In genomic region chr15:64445076-64445475, GRCm38 (mm10) we compare ENCODE assay signal across 24 mouse cellular contexts.
A peak's percentile ranks its signal among the peaks of the same experiment; 100 is the strongest.
DNase-seq lines count a peak whose midpoint lies in the region; ATAC-seq and TF ChIP-seq lines count a peak whose summit lies in the region.
"Had no signal": no experiment of that assay in that cellular context is flagged by ENCODE, and none has a peak within 500 bp of the region (broad histone marks: within the 10 kb centered on the region; RNA-seq: fewer than 3 reads in every experiment).

No protein-coding gene starts in this region.

- peak; percentile 53; the same call in 1 of the 2 replicates for ATAC-seq in forebrain, embryonic 11.5 days (replicated peaks; ENCODE audit: low FRiP score)
- no peak for ATAC-seq in lung, embryonic 14.5 days (ENCODE audit: insufficient read depth)
- peak; percentile 83 for ATAC-seq in forebrain, embryonic 16.5 days
- ATAC-seq in neural tube, embryonic 15.5 days (ENCODE audit: low FRiP score) = no peak
- ATAC-seq: inflammation-experienced regulatory T-cells, adult 6 months had no signal

- TF ChIP-seq CTCF in lung, embryonic 14.5 days (IDR thresholded peaks at IDR 0.05; ENCODE audit: low read depth) = no peak

- no peak overlapping the region for H3K9ac ChIP-seq in forebrain, embryonic 11.5 days (ENCODE audit: low read length)
- H3K9ac ChIP-seq in lung, embryonic 14.5 days = no peak overlapping the region
- H3K9ac ChIP-seq in forebrain, embryonic 16.5 days (replicated peaks; ENCODE audit: low read depth, low read length) = no peak overlapping the region
- H3K9ac ChIP-seq in neural tube, embryonic 15.5 days (replicated peaks) = no peak overlapping the region
- H3K9ac ChIP-seq: embryonic facial prominence, embryonic 13.5 days; hindbrain, embryonic 12.5 days; limb, embryonic 13.5 days; liver, embryonic 15.5 days had no signal

- H3K9me3 ChIP-seq in forebrain, embryonic 11.5 days (ENCODE audit: control insufficient read depth, low read length) = no peaks in the 10 kb centered on the region
- H3K9me3 ChIP-seq in forebrain, embryonic 10.5 days = no peaks in the 10 kb centered on the region
- H3K9me3 ChIP-seq in lung, embryonic 14.5 days (ENCODE audit: low read depth, low read length) = no peaks in the 10 kb centered on the region
- no peaks in the 10 kb centered on the region for H3K9me3 ChIP-seq in forebrain, embryonic 16.5 days (ENCODE audit: control insufficient read depth, low read length)
- H3K9me3 ChIP-seq in neural tube, embryonic 15.5 days (replicated peaks) = no peaks in the 10 kb centered on the region
- H3K9me3 ChIP-seq: embryonic facial prominence, embryonic 13.5 days; G1E; hindbrain, embryonic 12.5 days; limb, embryonic 13.5 days; liver, embryonic 15.5 days; megakaryocyte, embryonic 14.5 days had no signal

- H3K36me3 ChIP-seq in forebrain, embryonic 11.5 days (ENCODE audit: control insufficient read depth, insufficient read depth, low read length) = no peaks in the 10 kb centered on the region
- no peaks in the 10 kb centered on the region for H3K36me3 ChIP-seq in forebrain, embryonic 10.5 days (replicated peaks)
- no peaks in the 10 kb centered on the region for H3K36me3 ChIP-seq in lung, embryonic 14.5 days (ENCODE audit: insufficient read depth)
- no peaks in the 10 kb centered on the region for H3K36me3 ChIP-seq in forebrain, embryonic 16.5 days (ENCODE audit: control insufficient read depth, insufficient read depth)
- H3K36me3 ChIP-seq in neural tube, embryonic 15.5 days = no peaks in the 10 kb centered on the region
- H3K36me3 ChIP-seq: embryonic facial prominence, embryonic 13.5 days; G1E; hindbrain, embryonic 12.5 days; limb, embryonic 13.5 days; liver, embryonic 15.5 days had no signal

- H3K4me2 ChIP-seq in forebrain, embryonic 11.5 days (ENCODE audit: low read depth, low read length, severe bottlenecking) = no peak overlapping the region
- no peak overlapping the region for H3K4me2 ChIP-seq in lung, embryonic 14.5 days
- H3K4me2 ChIP-seq in forebrain, embryonic 16.5 days (ENCODE audit: low read length) = no peak overlapping the region
- no peak overlapping the region for H3K4me2 ChIP-seq in neural tube, embryonic 15.5 days
- H3K4me2 ChIP-seq: embryonic facial prominence, embryonic 13.5 days; heart, embryonic 11.5 days; hindbrain, embryonic 12.5 days; limb, embryonic 13.5 days; liver, embryonic 15.5 days had no signal

- WGBS in forebrain, embryonic 11.5 days = 77% methylated on average over 4 of the region's 4 CpGs
- 77% methylated on average over 4 of the region's 4 CpGs for WGBS in forebrain, embryonic 10.5 days
- 72% methylated on average over 4 of the region's 4 CpGs for WGBS in lung, embryonic 14.5 days
- WGBS in forebrain, embryonic 16.5 days = 11% methylated on average over 4 of the region's 4 CpGs
- WGBS in neural tube, embryonic 15.5 days = 57% methylated on average over 4 of the region's 4 CpGs

- H3K4me1 ChIP-seq in forebrain, embryonic 11.5 days (replicated peaks; ENCODE audit: control insufficient read depth, insufficient read depth, low read length) = no peaks in the 10 kb centered on the region
- no peaks in the 10 kb centered on the region for H3K4me1 ChIP-seq in forebrain, embryonic 10.5 days
- no peaks in the 10 kb centered on the region for H3K4me1 ChIP-seq in lung, embryonic 14.5 days (ENCODE audit: insufficient read depth)
- H3K4me1 ChIP-seq in forebrain, embryonic 16.5 days (replicated peaks; ENCODE audit: control insufficient read depth, insufficient read depth, low read length) = peaks cover 21% of the 10 kb centered on the region
- H3K4me1 ChIP-seq in neural tube, embryonic 15.5 days = 0 out of 2 replicates have a peak, but pooled peaks cover 3% of the 10 kb centered on the region
- H3K4me1 ChIP-seq: embryonic facial prominence, embryonic 13.5 days; hindbrain, embryonic 12.5 days; limb, embryonic 13.5 days; liver, embryonic 15.5 days; megakaryocyte, embryonic 14.5 days had no signal

- no peaks in the 10 kb centered on the region for H3K27me3 ChIP-seq in forebrain, embryonic 11.5 days (ENCODE audit: control insufficient read depth, insufficient read depth, low read length)
- no peaks in the 10 kb centered on the region for H3K27me3 ChIP-seq in forebrain, embryonic 10.5 days (ENCODE audit: poor library complexity, severe bottlenecking)
- H3K27me3 ChIP-seq in lung, embryonic 14.5 days (ENCODE audit: insufficient read depth, low read length) = no peaks in the 10 kb centered on the region
- no peaks in the 10 kb centered on the region for H3K27me3 ChIP-seq in forebrain, embryonic 16.5 days (replicated peaks; ENCODE audit: control insufficient read depth, insufficient read depth, low read length)
- H3K27me3 ChIP-seq in neural tube, embryonic 15.5 days (replicated peaks) = no peaks in the 10 kb centered on the region
- H3K27me3 ChIP-seq: embryonic facial prominence, embryonic 13.5 days; hindbrain, embryonic 12.5 days; limb, embryonic 13.5 days; liver, embryonic 15.5 days; megakaryocyte, embryonic 14.5 days had no signal

- H3K4me3 ChIP-seq in forebrain, embryonic 11.5 days (ENCODE audit: low read depth, low read length) = no peak overlapping the region
- no peak overlapping the region for H3K4me3 ChIP-seq in forebrain, embryonic 10.5 days
- no peak overlapping the region for H3K4me3 ChIP-seq in lung, embryonic 14.5 days (ENCODE audit: low read depth, low read length)
- H3K4me3 ChIP-seq in forebrain, embryonic 16.5 days (replicated peaks; ENCODE audit: low read length) = no peak overlapping the region
- no peak overlapping the region for H3K4me3 ChIP-seq in neural tube, embryonic 15.5 days (replicated peaks)
- H3K4me3 ChIP-seq: embryonic facial prominence, embryonic 13.5 days; hindbrain, embryonic 12.5 days; limb, embryonic 13.5 days; liver, embryonic 15.5 days; megakaryocyte, embryonic 14.5 days had no signal

- DNase-seq in forebrain, embryonic 11.5 days (ENCODE audit: low spot score) = no peak
- DNase-seq in forebrain, embryonic 10.5 days (ENCODE audit: extremely low spot score, low spot score) = no peak
- DNase-seq in lung, embryonic 14.5 days = peak; percentile 4
- DNase-seq in lung, postnatal 10 days = no peak
- peak; percentile 18 for DNase-seq in adipocyte (ENCODE audit: low spot score)
- DNase-seq: adrenal gland, postnatal 36 days; cerebellum, adult 2 months; heart, postnatal 10 days; kidney, adult 2 months; kidney, postnatal 36 days; lung, postnatal 14 days; right cerebral cortex, postnatal 14 days; spleen, adult 18-20 months; thymus, postnatal 36 days had no signal

- H3K27ac ChIP-seq in forebrain, embryonic 11.5 days (ENCODE audit: low read depth, low read length) = no peak overlapping the region
- H3K27ac ChIP-seq in forebrain, embryonic 10.5 days = no peak overlapping the region
- no peak overlapping the region for H3K27ac ChIP-seq in lung, embryonic 14.5 days (ENCODE audit: low read depth)
- H3K27ac ChIP-seq in forebrain, embryonic 16.5 days (ENCODE audit: low read length) = no peak overlapping the region
- no peak overlapping the region for H3K27ac ChIP-seq in neural tube, embryonic 15.5 days (replicated peaks)
- H3K27ac ChIP-seq: embryonic facial prominence, embryonic 13.5 days; hindbrain, embryonic 12.5 days; limb, embryonic 13.5 days; liver, embryonic 15.5 days had no signal

Comparison
In these comparisons a context has a peak if more than half of its experiments do, and no peak if none do; other contexts are left out.
1. DNase-seq: peak in lung, embryonic 14.5 days (single experiment) and adipocyte (single experiment); none in forebrain, embryonic 11.5 days (single experiment), forebrain, embryonic 10.5 days (single experiment) and lung, postnatal 10 days (single experiment).
2. ATAC-seq: peak in forebrain, embryonic 11.5 days (single experiment) and forebrain, embryonic 16.5 days (single experiment); none in lung, embryonic 14.5 days (single experiment) and neural tube, embryonic 15.5 days (single experiment).